Mouse (Mus musculus): ENCODE data around the gene Atrnl1.

Atrnl1 gene

GRCm38 (mm10) chr19:57610058-57610475 is 767 bp upstream of the Atrnl1 start:
- DNase-seq (ENCODE audit: low spot score), result peak; percentile 75

- peak; percentile 61 for DNase-seq (ENCODE audit: low spot score)
Measured at GRCm38 (mm10) chr19:57611291-57612178, 701 bp downstream of the Atrnl1 start.

GRCm38 (mm10) chr19:57612179-57612472 is 1.3 kb downstream of the Atrnl1 start:
- no peak for DNase-seq (ENCODE audit: low spot score)

- no peak for DNase-seq (ENCODE audit: low spot score)
Measured at GRCm38 (mm10) chr19:57615972-57616621, 5.3 kb downstream of the Atrnl1 start.

GRCm38 (mm10) chr19:57619088-57619487 is 8.3 kb downstream of the Atrnl1 start:
- no peak for DNase-seq (ENCODE audit: low spot score)

GRCm38 (mm10) chr19:57621814-57622213 is 11.0 kb downstream of the Atrnl1 start:
- no peak for DNase-seq (ENCODE audit: low spot score)

GRCm38 (mm10) chr19:57625738-57626137 is 14.9 kb downstream of the Atrnl1 start:
- no peak for DNase-seq (ENCODE audit: low spot score)

GRCm38 (mm10) chr19:57627251-57627650 is 16.4 kb downstream of the Atrnl1 start:
- no peak for DNase-seq (ENCODE audit: low spot score)

- no peak for DNase-seq (ENCODE audit: low spot score)
Measured at GRCm38 (mm10) chr19:57642536-57642935, 31.7 kb downstream of the Atrnl1 start.

- DNase-seq (ENCODE audit: low spot score), result peak; percentile 75
Measured at GRCm38 (mm10) chr19:57642980-57643379, 32.1 kb downstream of the Atrnl1 start.

GRCm38 (mm10) chr19:57648202-57648943 is 37.5 kb downstream of the Atrnl1 start:
- DNase-seq (ENCODE audit: low spot score), result no peak

GRCm38 (mm10) chr19:57648944-57649271 is 38.1 kb downstream of the Atrnl1 start:
- DNase-seq (ENCODE audit: low spot score), result no peak

- DNase-seq (ENCODE audit: low spot score), result peak; percentile 74
Measured at GRCm38 (mm10) chr19:57655083-57655482, 44.2 kb downstream of the Atrnl1 start.

- DNase-seq (ENCODE audit: low spot score), result no peak
Measured at GRCm38 (mm10) chr19:57655491-57655890, 44.7 kb downstream of the Atrnl1 start.

- DNase-seq (ENCODE audit: low spot score), result no peak
Measured at GRCm38 (mm10) chr19:57657426-57658087, 46.7 kb downstream of the Atrnl1 start.

- no peak for DNase-seq (ENCODE audit: low spot score)
Measured at GRCm38 (mm10) chr19:57658111-57659091, 47.6 kb downstream of the Atrnl1 start.

- no peak for DNase-seq (ENCODE audit: low spot score)
Measured at GRCm38 (mm10) chr19:57667011-57667410, 56.2 kb downstream of the Atrnl1 start.

- no peak for DNase-seq (ENCODE audit: low spot score)
Measured at GRCm38 (mm10) chr19:57667946-57668345, 57.1 kb downstream of the Atrnl1 start.

- no peak for DNase-seq (ENCODE audit: low spot score)
Measured at GRCm38 (mm10) chr19:57679455-57679854, 68.6 kb downstream of the Atrnl1 start.

GRCm38 (mm10) chr19:57686596-57686995 is 75.8 kb downstream of the Atrnl1 start:
- no peak for DNase-seq (ENCODE audit: low spot score)

- DNase-seq (ENCODE audit: low spot score), result peak; percentile 17
Measured at GRCm38 (mm10) chr19:57692566-57692965, 81.7 kb downstream of the Atrnl1 start.

Measured in embryo, embryonic 10.5 days (tissue).